Mouse (Mus musculus) heart, postnatal 14 days (tissue): ENCODE measurements around the gene Gfral. TPM values are rescaled to one million over a fixed set of nuclear protein-coding genes. Genes with fewer than 3 reads are reported as not detected.

Experiments
- DNase-seq, 2 experiments: peaks; one replicate each; pipeline ENCODE4 v3.0.0; 2021 to 2022
- intact Hi-C: fragments of 180-260 bp; cut with DNase I; formaldehyde crosslinking; loops from one replicate; pipeline ENCODE4 v1.15.1; 2025
- long read RNA-seq, 2 experiments: library from polyadenylated mRNA; stranded (forward); transcript quantifications; one replicate each; pipeline ENCODE4 v2.0.0; 2021
- total RNA-seq, 2 experiments: library from RNA; stranded (reverse); gene quantifications; 2 replicates each; pipeline ENCODE4 v1.2.3; 2021

Gene Gfral
- total RNA-seq: not detected
- long read RNA-seq, experiment 1: 0 reads
- long read RNA-seq, experiment 2: 0 reads

- DNase-seq: no peak
- intact Hi-C loops: no loop called here
Measured at GRCm38 (mm10) chr9:76213557-76213956, at the start of gene Gfral. Gfral (minus strand) TSS chr9:76213657.

GRCm38 (mm10) chr9:76257731-76258130, 44.3 kb upstream of the Gfral start:
- no peak for DNase-seq
- intact Hi-C loops: no loop called here

GRCm38 (mm10) chr9:76252544-76252943, 39.1 kb upstream of the Gfral start:
- intact Hi-C loops: no loop called here
- no peak for DNase-seq

GRCm38 (mm10) chr9:76252109-76252508, 38.7 kb upstream of the Gfral start:
- intact Hi-C loops: no loop called here

GRCm38 (mm10) chr9:76242322-76242721, 28.9 kb upstream of the Gfral start:
- DNase-seq: no peak
- intact Hi-C loops: no loop called here

More at GRCm38 (mm10) chr9:76252109-76252508, 38.7 kb upstream of the Gfral start:
- no peak for DNase-seq

- intact Hi-C loops: loop anchor here (2.0 kb wide), 2 partner anchors 113 to 477 kb away; no protein-coding TSS in a partner anchor
- DNase-seq: no peak
Measured at GRCm38 (mm10) chr9:76237946-76238345, 24.5 kb upstream of the Gfral start.

- intact Hi-C loops: loop anchor here (2.0 kb wide), 2 partner anchors 112 to 476 kb away; no protein-coding TSS in a partner anchor
- DNase-seq: no peak
Measured at GRCm38 (mm10) chr9:76237243-76237642, 23.8 kb upstream of the Gfral start.

- DNase-seq: peak; percentile 53 to 67
- intact Hi-C loops: loop anchor here (2.0 kb wide), 2 partner anchors 112 to 476 kb away; no protein-coding TSS in a partner anchor
Measured at GRCm38 (mm10) chr9:76236626-76237025, 23.2 kb upstream of the Gfral start.

GRCm38 (mm10) chr9:76235945-76236503, 22.6 kb upstream of the Gfral start:
- intact Hi-C loops: loop anchor here (2.0 kb wide), 2 partner anchors 111 to 475 kb away; no protein-coding TSS in a partner anchor
- peak; percentile 6 to 9 for DNase-seq

GRCm38 (mm10) chr9:76234899-76235298, 21.4 kb upstream of the Gfral start:
- intact Hi-C loops: no loop called here

GRCm38 (mm10) chr9:76230400-76230799, 16.9 kb upstream of the Gfral start:
- no peak for DNase-seq

More at GRCm38 (mm10) chr9:76234899-76235298, 21.4 kb upstream of the Gfral start:
- no peak for DNase-seq

GRCm38 (mm10) chr9:76217178-76217975, 3.9 kb upstream of the Gfral start:
- intact Hi-C loops: no loop called here
- no peak for DNase-seq

More at GRCm38 (mm10) chr9:76230400-76230799, 16.9 kb upstream of the Gfral start:
- intact Hi-C loops: no loop called here

GRCm38 (mm10) chr9:76214678-76215077, 1.2 kb upstream of the Gfral start:
- intact Hi-C loops: no loop called here
- DNase-seq: no peak

- intact Hi-C loops: no loop called here
- no peak for DNase-seq
Measured at GRCm38 (mm10) chr9:76196917-76197316, 16.5 kb downstream of the Gfral start.

GRCm38 (mm10) chr9:76179221-76179620, 34.2 kb downstream of the Gfral start:
- DNase-seq: no peak
- intact Hi-C loops: no loop called here

GRCm38 (mm10) chr9:76172686-76173295, 40.7 kb downstream of the Gfral start:
- intact Hi-C loops: no loop called here

GRCm38 (mm10) chr9:76168355-76168754, 45.1 kb downstream of the Gfral start:
- intact Hi-C loops: no loop called here
- peak in 1 of 2 experiments; percentile 3 for DNase-seq

More at GRCm38 (mm10) chr9:76172686-76173295, 40.7 kb downstream of the Gfral start:
- no peak for DNase-seq

- intact Hi-C loops: no loop called here
- DNase-seq: no peak
Measured at GRCm38 (mm10) chr9:76162446-76162845, 51.0 kb downstream of the Gfral start.

GRCm38 (mm10) chr9:76145593-76145992, 67.9 kb downstream of the Gfral start:
- DNase-seq: no peak
- intact Hi-C loops: no loop called here

- intact Hi-C loops: no loop called here
- peak; percentile 7 to 28 for DNase-seq
Measured at GRCm38 (mm10) chr9:76138378-76139109, 74.9 kb downstream of the Gfral start.
